Mouse (Mus musculus) olfactory bulb, adult 2 months (tissue): ENCODE results near the gene Krtap3-1.
A peak's percentile ranks its signal among the peaks of the same experiment; 100 is the strongest.

Source experiments
- CTCF ChIP-seq: fragments of 200-500 bp; IDR thresholded peaks from 2 replicates; pipeline ENCODE4 v1.5.1; 2012; ENCODE audit warnings: low read depth, mild to moderate bottlenecking, low read length, moderate library complexity; ENCODE audit not compliant: insufficient read depth
- POLR2A ChIP-seq: fragments of 200-500 bp; IDR thresholded peaks from 2 replicates; pipeline ENCODE4 v1.6.1; 2012; ENCODE audit warnings: mild to moderate bottlenecking, low read depth, low read length, moderate library complexity; ENCODE audit not compliant: insufficient read depth

- TF ChIP-seq POLR2A (no peak), CTCF (peak; percentile 42; the same call in 1 of the 2 replicates)
Observed at GRCm38 (mm10) chr11:99574106-99574505, 7.7 kb upstream of the Krtap3-1 start.
